Mouse (Mus musculus): ENCODE results near the gene Ppfia3.

Gene Ppfia3

DNA sequence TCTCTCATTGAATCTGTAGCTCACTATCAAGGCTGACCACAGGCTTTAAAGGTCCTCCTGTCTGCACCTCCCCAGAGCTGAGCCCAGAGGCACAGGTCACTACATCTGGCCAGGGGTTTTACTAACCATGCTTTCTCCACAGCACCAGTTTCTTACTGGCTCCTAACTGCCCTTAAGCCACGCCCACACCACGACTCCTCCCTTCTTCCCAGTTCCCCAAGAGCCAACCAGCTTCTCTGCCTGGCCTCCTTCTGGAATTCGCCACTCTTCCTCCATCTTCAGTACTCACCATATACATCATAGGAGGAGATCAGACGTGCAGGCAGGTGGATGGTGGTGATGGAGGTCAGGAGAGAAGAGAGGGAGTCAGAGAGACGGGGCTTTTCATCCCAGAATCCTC is 13.8 kb downstream of the Ppfia3 start:
- DNase-seq (ENCODE audit: inconsistent age in 2 of 2, low spot score in 1 of 2) = no peak

DNA sequence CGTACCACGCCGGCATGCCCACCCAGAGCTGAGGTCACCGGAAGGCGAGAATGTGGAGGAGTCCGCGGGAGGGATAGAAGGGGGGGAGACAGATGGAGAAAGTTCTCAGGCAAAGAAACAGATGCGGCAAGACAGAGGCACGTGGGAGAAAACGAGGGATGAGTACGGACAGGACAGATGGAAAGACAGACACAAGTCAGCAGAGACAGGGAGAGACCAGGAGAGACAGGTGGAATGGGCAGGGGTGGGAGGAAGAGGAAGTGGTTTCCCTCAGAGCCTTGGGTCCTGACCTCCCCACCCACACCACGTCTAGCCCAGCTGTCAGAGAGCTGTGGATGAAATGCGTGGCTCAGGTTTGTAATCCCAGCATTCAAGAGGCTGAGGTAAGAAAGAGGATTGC is 19.9 kb downstream of the Ppfia3 start:
- DNase-seq (ENCODE audit: inconsistent age in 2 of 2, low spot score in 1 of 2) = no peak

DNA sequence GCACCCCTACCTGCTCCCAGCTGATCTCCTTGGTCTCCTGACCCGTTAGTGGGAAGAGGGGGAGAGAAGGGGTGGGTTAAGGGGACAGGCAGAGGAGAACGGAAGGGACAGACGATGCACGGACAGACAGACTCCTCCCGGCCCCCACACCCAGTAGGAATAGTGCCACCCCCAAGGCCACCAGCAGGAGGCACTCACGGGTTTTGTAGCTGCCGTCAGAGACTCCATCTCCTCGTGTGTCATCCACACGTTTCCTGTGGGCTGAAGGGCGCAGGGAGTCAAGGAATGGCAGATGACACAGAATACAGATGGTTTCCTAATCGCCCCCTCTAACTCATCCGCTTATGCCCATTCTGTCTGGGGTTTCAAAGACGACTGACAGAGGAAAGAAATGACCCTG is 23.3 kb downstream of the Ppfia3 start:
- no peak for DNase-seq (ENCODE audit: inconsistent age in 2 of 2, low spot score in 1 of 2)

DNA sequence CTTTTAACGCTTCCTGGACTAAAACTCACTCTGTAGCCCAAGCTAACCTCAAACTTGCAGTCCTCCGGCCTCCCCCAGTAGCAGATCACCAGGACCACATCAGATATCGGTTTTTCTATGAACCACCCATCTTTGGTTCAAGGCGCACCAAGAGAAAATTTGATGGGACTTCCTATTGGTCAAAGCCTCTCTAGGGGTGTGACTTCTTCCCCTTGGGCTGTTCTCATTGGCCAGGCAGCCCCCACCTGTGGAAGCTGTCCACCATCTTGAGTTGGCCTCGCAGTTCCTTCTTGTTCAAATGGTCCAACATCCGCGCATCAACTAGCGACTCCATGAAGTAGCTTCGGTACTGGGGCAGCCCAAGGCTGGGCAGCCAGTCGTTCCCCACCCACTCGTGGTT is 24.7 kb downstream of the Ppfia3 start:
- no peak for DNase-seq (ENCODE audit: inconsistent age in 2 of 2, low spot score in 1 of 2)

DNA sequence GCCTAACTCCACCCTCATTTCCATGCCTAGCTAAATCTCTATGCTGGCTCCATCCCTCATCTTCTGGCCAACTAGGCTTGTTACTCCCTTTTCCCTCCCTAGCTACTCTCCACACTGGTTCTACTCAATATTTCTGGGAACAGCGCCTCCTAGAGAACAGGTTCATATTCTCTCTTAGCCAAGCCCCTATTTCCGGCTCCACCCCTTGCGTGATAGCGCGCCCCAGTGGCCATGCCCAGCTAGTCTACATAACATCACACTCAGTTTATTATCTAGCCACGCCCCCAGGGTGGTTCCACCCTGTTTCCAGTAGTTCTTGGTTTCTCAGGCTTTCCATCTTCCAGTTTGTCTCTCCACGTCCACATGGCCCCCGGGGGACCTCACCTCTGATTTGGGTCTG is 25.5 kb downstream of the Ppfia3 start:
- DNase-seq (ENCODE audit: inconsistent age in 2 of 2, low spot score in 1 of 2) = peak; percentile 79 to 90

DNA sequence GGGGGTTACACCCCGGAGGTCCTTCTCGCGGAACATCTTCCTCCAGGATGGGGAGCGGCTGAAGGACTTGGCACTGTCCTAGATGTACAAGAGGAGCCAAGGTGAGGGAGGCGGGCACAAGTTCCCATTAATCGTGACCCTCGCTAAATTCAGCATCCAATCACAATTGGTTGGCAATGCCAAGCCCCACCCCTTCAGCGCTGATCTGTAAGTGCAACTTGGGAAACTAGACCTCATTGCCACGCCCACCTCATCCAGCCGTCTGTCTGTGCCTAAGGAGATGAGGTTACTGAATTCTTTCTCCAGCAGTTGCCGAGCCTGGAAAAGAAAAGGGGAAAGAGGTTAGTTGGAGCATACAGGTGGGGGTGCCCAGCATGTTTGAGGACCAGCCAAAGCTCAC is 26.1 kb downstream of the Ppfia3 start:
- DNase-seq (ENCODE audit: inconsistent age in 2 of 2, low spot score in 1 of 2) = peak; percentile 66 to 73

DNA sequence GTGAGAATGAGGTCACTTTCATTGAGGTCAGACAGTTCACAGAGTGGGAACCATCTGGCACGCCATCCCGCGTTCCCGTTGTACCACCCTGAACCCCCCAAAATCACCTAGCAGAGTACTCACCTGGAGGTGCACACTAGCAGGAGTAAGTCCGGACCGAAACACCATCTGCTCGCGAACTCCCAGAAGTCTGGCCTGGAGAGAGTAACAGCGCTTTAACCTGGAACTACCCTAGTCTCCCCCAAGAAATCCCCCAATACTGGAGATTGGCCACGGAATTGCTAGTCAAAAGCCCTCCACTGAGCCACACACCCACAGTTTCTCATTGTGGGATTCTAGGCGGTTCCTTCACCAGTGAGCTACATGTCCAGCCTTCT is 26.8 kb downstream of the Ppfia3 start:
- peak in 1 of 2 experiments; percentile 35 for DNase-seq (ENCODE audit: inconsistent age in 2 of 2, low spot score in 1 of 2)

DNA sequence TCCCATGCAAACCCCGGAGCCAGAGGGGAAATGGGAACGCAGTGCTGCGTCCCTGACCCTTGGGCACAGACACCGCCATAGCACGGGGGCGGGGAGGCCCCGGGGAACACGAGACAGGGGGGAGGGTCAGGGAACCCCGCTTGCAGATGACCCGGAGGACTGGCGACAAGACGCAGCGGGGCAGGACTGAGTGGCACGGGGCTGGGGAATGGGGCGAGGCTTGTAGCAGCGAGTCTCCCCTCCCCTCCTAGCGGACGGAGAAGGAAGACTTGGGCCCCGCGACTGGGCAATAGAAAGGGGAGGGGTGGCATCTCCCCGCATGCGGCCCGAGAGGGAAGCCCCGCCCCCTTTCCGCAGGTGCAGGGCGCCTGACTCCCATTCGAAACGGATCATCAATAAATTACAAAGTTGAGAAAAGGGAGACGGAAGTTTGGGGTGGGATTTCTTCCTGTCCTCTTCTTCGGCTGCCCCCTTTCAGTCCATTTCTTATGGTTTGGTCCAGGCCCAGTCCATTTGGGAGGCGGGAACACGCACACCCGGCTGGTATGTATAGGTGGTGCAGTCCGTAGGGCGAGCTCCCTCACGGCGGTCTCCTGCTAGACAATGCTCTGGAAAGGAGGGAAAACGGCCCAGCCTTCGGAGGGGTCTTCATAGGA is 27.3 kb downstream of the Ppfia3 start:
- DNase-seq (ENCODE audit: inconsistent age in 2 of 2, low spot score in 1 of 2) = peak; percentile 75 to 87

DNA sequence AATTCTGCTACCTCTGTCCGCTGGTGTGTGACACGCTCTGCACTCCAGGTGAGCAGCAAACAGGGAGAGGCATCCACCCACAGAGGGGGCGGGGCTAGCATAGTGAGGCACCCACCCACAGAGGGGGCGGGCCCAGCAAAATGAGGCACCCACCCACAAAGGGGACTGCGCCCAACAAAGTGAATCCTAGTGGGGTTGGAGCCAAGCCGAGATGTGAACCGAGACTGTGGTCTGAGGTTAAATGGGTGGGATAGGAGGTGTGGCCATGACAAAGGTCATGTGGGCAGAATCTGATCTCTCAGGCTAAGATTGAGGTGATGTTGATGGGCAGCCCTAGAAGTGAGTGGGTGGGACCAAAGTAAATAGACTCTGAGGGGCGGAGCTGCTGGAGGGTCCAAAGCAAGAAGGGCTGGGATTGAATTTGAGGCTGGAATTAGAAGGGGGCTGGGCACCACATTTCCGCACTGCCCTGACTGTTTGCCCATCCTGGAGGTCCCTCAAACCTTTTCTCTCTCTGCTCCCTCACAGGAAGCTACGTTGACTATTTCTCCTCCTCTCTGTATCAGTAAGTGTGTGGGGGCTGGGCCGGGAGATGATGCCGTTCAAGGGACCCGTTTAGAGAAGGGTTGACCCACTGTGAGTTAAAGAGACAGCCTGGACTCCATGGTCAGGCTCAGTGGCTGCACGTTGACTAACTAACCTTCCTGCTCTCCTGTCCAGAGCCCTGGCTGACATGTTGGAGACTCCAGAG is 28.5 kb downstream of the Ppfia3 start:
- no peak for DNase-seq (ENCODE audit: inconsistent age in 2 of 2, low spot score in 1 of 2)

DNA sequence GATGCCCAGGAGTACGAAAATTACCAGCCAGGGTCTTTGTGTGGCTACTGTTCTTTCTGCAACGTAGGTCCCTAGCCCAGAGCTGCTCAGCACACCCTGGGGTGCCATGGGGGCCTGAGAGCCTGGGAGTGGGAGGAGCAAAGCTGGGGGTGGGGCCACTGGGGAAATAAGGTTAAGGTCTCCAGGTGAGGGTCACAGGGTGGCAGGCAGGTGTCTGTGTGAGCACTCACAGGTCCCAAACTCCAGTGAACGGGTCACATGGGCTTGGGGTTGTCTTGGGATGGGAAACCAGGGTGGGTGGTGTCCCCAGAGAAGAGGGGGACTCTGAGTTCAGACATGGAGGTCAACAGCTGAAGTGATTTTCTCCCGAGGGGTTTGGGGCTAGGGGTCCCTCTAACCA is 29.4 kb downstream of the Ppfia3 start:
- no peak for DNase-seq (ENCODE audit: inconsistent age in 2 of 2, low spot score in 1 of 2)

DNA sequence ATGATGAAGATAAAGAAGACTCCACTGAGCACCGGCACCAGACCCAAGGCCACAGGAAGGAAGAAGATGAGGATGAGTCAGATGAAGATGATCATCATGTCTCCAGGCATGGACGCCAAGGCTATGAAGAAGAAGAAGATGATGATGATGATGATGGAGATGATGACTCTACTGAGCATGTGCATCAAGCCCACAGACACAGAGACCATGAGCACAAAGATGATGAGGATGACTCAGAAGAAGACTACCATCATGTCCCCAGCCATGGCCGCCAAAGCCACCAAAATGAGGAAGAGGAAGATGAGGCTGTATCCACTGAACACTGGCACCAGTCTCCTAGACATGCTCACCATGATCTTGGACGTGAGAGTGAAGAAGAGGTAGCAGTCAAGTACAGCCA is 30.5 kb downstream of the Ppfia3 start:
- no peak for DNase-seq (ENCODE audit: inconsistent age in 2 of 2, low spot score in 1 of 2)

DNA sequence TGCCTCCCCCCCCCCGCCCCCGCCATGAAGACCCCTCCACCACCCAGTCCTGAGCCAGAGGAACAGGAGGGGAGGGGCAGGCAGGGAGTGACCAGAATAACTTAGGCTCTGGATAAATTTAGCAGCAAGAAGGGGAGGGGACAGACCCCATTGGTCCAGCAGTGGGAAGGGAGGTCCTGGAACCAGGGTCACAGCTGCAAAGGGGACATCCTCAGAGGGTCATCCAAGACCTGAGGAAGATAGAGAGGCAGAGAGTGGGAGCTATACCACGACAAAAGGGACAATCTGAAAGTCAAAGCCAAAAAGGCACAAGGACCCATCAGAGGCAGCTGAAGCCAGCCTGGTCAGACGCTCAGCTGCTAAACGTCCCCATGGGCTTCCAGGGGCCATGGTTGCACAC is 31.8 kb downstream of the Ppfia3 start, which contains the start of gene Hrc:
Hrc (plus strand) TSS at position 235 of the 400 bp plus-strand sequence.
- no peak for DNase-seq (ENCODE audit: inconsistent age in 2 of 2, low spot score in 1 of 2)

DNA sequence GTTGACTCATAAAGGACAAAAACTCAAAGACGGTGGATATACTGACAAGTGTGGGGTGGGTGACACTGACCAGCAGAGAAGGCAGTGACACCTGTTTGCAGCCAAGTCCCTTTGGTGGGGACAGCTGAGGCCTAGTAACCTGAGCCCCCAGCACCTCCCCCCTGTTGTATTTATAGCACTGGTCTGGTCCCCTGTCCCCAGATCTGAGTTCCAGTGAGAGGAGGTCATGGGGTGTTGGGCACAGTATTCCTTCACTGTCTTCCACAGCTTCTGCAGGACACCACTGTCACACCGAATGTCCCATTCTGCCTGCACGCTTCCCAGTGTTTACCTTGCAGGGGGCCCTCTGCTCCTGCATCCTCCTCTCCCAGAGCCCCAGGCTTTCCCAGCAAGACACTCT is 32.2 kb downstream of the Ppfia3 start:
- no peak for DNase-seq (ENCODE audit: inconsistent age in 2 of 2, low spot score in 1 of 2)

DNA sequence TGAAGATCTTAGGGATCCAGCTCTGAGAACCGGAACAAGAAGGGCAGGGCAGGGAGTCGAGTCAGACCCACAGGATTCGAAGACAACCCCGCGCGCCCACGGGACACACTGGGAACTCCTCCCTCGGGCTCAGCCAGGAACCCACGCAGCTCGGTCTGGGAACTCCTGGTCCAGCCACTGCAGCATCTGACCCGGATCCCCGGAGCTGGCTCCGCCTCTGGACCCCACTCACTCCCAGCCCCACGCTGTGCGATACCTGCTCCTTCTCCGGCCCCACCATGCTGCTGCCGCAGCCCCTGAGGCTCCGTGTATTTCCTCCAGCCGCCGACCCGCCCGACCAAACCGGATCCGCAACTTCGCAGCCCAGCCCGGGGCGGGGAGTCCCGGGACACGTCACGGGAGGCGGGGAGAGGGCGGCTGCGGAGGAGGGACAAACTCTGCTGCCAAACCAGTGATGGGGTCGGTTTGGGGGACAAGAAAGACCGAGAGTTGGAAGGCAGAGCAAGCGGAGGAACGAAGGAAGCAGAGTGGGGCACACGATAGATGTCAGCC is 33.3 kb downstream of the Ppfia3 start, which contains the start of gene Trpm4:
Trpm4 (minus strand) TSS at position 350 of the 552 bp plus-strand sequence.
- DNase-seq (ENCODE audit: inconsistent age in 2 of 2, low spot score in 1 of 2) = peak; percentile 83 to 93

DNA sequence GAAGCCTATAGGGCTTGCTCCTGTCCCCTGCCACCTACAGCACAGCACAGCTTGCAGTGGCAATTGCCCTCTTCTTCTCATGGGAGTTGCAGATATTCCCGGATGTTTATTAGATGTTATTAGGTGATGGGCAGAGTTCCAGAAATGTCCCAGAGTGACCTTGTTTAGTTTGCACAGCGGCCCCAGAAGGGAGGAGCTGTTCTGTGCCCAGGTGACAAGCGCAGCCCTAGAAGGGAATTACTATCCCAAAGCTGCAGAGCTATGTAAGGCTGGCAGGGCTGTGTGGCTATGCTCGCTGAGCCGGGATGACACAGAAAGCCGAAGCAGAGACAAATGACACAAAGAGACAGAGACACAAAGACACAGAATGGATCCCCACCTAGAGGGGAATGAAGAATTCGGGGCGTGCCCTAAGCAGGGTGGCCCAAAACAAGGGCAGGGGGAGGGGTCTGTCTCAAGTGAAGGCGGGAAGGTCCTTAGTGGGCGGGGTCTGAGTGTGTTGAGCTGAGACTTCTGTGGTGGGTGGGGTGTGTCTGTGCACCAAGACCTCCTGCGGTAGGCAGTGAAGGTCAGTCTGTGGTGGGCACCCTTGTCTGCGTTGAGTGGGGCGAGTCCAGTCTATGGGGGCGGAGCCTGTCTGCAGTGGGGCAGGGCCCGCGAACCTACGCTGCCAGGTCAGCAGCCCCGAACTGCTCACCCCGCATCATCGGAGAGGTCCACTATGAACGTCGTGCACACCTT is 34.0 kb downstream of the Ppfia3 start:
- peak in 1 of 2 experiments; percentile 47 for DNase-seq (ENCODE audit: inconsistent age in 2 of 2, low spot score in 1 of 2)

DNA sequence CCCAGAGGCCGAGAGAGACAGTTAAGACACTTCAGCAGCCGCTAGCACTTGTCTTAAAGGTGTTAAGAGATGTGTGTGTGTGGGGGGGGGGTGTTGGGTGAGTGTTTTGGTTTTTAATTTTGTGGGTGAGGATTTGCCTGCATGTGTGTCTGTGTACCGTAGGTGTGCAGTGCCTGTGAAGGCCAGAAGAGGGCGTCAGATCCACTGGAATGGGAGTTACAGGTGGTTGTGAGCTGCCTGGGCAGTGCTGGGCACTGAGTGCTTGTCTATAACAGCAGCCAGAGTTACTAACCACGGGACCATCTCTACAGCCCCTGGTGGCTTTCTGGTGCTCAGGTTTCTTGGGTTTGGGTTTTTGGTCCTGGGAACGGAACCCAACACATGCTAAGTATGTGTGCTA is 35.3 kb downstream of the Ppfia3 start:
- no peak for DNase-seq (ENCODE audit: inconsistent age in 2 of 2, low spot score in 1 of 2)

DNA sequence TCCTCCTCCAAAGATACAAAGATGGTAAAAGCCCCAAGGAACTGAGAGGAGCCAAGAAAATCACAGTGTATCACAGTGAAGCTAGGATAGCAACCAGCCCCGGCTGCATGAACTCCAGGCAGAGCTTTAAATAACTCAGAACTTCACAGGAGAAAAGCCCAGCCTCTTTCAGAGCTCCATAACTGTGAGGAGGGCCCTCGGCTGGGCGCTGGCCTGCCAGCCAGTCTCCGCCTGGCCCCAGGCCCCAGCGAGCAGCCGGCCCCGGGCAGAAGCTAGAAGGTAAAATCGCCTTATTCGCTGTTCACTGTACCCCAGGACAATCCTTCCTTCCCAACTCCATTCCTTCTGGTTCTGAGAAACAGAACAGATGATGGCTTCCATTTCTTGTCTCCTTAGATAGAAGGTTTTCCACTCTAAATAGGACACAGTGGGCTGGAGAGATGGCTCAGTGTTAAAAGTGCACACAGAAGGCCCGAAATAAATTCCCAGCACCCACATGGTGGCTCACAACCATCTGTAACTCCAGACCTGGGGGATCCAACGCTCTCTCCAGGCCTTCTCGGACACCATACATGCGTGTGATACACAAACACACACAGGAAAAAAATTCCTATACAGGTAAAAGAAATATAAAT is 37.9 kb downstream of the Ppfia3 start:
- no peak for DNase-seq (ENCODE audit: inconsistent age in 2 of 2, low spot score in 1 of 2)

DNA sequence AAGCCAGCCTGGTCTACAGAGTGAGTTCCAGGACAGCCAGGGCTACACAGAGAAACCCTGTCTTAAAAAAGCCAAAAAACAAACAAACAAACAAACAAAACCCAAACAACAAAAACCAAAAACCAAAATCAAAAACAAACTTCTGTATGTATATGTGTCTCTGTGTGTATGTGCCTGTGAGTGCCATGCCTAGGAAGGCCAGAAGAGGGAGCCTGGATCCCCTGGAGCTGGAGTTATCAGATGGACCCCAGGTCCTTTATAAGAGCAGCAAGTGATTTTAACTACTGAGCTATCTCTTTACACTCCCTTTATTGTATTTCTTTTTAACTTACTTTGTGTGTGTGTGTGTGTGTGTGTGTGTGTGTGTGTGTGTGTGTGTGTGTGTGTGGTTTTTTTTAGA is 41.0 kb downstream of the Ppfia3 start:
- no peak for DNase-seq (ENCODE audit: inconsistent age in 2 of 2, low spot score in 1 of 2)

DNA sequence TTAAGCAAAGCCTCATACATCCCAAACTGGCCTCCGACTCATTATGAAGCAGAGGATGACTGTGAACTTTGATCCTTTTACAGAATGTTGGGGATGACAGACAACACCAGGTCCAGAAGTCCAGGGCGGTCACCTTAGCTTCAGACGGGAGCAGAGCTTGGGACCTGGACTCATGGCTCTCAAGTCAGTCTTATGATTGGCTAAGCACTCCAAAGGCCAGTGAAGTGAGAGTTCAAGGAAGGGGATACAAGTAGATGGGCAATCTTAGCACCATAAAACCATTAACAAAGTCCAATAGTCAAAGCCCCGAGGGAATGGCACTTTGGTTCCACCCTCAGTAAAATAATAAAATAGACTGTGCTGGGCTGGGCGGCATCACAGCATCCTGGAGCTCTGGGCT is 43.8 kb downstream of the Ppfia3 start:
- no peak for DNase-seq (ENCODE audit: inconsistent age in 2 of 2, low spot score in 1 of 2)

DNA sequence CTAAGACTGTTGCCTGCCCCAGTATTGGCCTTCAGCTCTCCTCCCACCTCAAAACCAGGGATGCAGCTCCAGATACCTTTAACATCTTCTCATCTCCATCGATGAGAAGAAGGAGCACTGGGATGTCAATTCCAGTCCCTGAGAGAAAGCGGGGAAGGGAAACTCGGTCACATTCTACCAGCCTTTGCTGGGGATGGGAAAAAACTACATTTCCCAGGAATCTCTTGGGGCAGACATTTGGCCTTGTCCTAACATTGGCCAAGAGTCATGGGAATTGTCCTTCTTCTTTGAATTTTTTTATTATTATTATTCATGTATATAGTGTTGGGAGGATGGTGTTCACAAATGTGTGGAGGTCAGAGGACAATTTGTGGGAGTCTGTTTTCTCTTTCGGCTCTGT is 44.6 kb downstream of the Ppfia3 start:
- no peak for DNase-seq (ENCODE audit: inconsistent age in 2 of 2, low spot score in 1 of 2)

DNA sequence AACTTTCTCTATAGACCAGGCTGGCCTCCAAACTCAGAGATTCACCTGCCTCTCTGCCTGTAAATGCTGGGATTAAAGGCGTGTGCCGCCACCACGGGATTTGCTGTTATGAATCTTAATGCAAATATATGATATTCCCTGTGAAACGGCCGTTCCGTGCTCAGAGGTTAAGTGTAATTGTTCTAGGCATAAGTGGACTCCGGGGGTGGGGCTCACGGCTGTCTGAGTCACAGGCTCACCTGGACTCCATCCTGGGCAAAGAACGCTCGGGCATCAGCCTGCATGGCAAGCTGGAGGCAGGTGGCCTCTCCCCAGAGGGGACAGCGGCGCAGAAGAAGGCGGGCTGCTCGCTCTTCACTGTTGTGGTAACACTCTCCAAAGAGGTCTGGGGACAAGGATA is 50.3 kb downstream of the Ppfia3 start:
- DNase-seq (ENCODE audit: inconsistent age in 2 of 2, low spot score in 1 of 2) = no peak
